Comparison of ENCODE assay signal across 10 mouse cellular contexts in the genomic region with DNA sequence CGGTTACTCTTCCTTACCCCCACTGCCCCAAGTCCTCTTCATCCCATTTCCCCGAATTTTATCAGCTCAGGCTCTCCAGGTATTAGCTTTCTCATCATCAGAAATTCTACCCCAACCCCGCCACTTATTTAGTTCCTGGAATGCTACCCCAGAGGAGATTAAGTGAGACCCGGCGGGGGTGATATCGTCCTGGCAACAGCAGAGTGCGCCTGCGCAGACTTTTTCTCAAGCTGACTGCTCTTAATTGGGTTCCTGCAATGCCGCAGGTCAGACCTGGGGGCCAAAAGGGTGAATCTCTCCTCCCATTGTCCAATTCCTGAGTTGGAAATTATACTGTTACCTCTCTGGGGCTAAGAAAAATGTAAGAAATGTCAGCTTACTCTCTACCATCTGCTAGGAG. TPM values are rescaled to one million over a fixed set of nuclear protein-coding genes. Genes with fewer than 3 reads are reported as not detected.
DNase-seq lines count a peak whose midpoint lies in the region; ATAC-seq and TF ChIP-seq lines count a peak whose summit lies in the region.
"Had no signal": no experiment of that assay in that cellular context is flagged by ENCODE, and none has a peak within 500 bp of the region (broad histone marks: within the 10 kb centered on the region; RNA-seq: fewer than 3 reads in every experiment).

No protein-coding gene starts in this region.

- H3K4me2 ChIP-seq in midbrain, postnatal 0 days (ENCODE audit: low read depth, low read length, poor library complexity, severe bottlenecking) = no peak overlapping the region
- peak overlapping the region; percentile 30 for H3K4me2 ChIP-seq in hindbrain, embryonic 14.5 days (replicated peaks)
- peak overlapping the region; percentile 28 for H3K4me2 ChIP-seq in neural tube, embryonic 15.5 days

- no peak overlapping the region for H3K27ac ChIP-seq in heart, embryonic 10.5 days
- H3K27ac ChIP-seq in heart, adult 2 months = no peak overlapping the region
- no peak overlapping the region for H3K27ac ChIP-seq in midbrain, embryonic 10.5 days (replicated peaks)
- H3K27ac ChIP-seq in midbrain, postnatal 0 days (ENCODE audit: low read depth, low read length) = no peak overlapping the region
- H3K27ac ChIP-seq in hindbrain, embryonic 14.5 days = no peak overlapping the region
- H3K27ac ChIP-seq in neural tube, embryonic 15.5 days (replicated peaks) = no peak overlapping the region

- DNase-seq in heart, embryonic 10.5 days (ENCODE audit: low spot score) = no peak
- DNase-seq in heart, adult 2 months = no peak
- peak; percentile 32 for DNase-seq in midbrain, embryonic 10.5 days (ENCODE audit: low spot score)
- no peak for DNase-seq in midbrain, postnatal 0 days (ENCODE audit: low spot score)
- no peak for DNase-seq in hindbrain, embryonic 14.5 days (ENCODE audit: low spot score)
- DNase-seq in thymus, postnatal 0 days (ENCODE audit: low spot score) = no peak
- no peak for DNase-seq in spleen, postnatal 10 days (ENCODE audit: low spot score in 2 of 2)
- DNase-seq: kidney, adult 18-20 months had no signal

- peaks cover 56% of the 10 kb centered on the region for H3K27me3 ChIP-seq in heart, embryonic 10.5 days (ENCODE audit: insufficient read depth, poor library complexity, severe bottlenecking)
- no peaks in the 10 kb centered on the region for H3K27me3 ChIP-seq in heart, adult 2 months (ENCODE audit: control insufficient read depth, insufficient read depth, low read length)
- H3K27me3 ChIP-seq in midbrain, embryonic 10.5 days (ENCODE audit: low read depth, poor library complexity, severe bottlenecking) = peaks cover 100% of the 10 kb centered on the region
- H3K27me3 ChIP-seq in midbrain, postnatal 0 days (ENCODE audit: insufficient read depth, low read length) = peaks cover 3% of the 10 kb centered on the region; the same call in 1 of the 2 replicates
- H3K27me3 ChIP-seq in hindbrain, embryonic 14.5 days (ENCODE audit: control insufficient read depth, insufficient read depth, low read length) = peaks cover 66% of the 10 kb centered on the region
- peaks cover 33% of the 10 kb centered on the region for H3K27me3 ChIP-seq in neural tube, embryonic 15.5 days (replicated peaks)

- ATAC-seq in midbrain, postnatal 0 days (ENCODE audit: low FRiP score) = no peak
- ATAC-seq in hindbrain, embryonic 14.5 days (ENCODE audit: low FRiP score) = no peak
- ATAC-seq in neural tube, embryonic 15.5 days (ENCODE audit: low FRiP score) = no peak

- H3K79me2 ChIP-seq in heart, adult 2 months (replicated peaks; ENCODE audit: control insufficient read depth, insufficient read depth, low read length) = no peaks in the 10 kb centered on the region

- no peak overlapping the region for H3K9ac ChIP-seq in heart, adult 2 months (ENCODE audit: low read depth, low read length)
- H3K9ac ChIP-seq in midbrain, postnatal 0 days (replicated peaks; ENCODE audit: low read length, poor library complexity, severe bottlenecking) = no peak overlapping the region
- H3K9ac ChIP-seq in hindbrain, embryonic 14.5 days = no peak overlapping the region
- no peak overlapping the region for H3K9ac ChIP-seq in neural tube, embryonic 15.5 days (replicated peaks)

- intact Hi-C loops in heart, adult 2 months (cut with DNase I) = no loop called here

- TF ChIP-seq EP300 in heart, adult 2 months (IDR thresholded peaks at IDR 0.05; ENCODE audit: insufficient read depth, low read depth, low read length) = no peak

- 26% methylated on average over 9 of the region's 9 CpGs for WGBS in heart, embryonic 10.5 days
- 33% methylated on average over 9 of the region's 9 CpGs for WGBS in heart, adult 2 months
- WGBS in midbrain, embryonic 10.5 days = 18% methylated on average over 9 of the region's 9 CpGs
- 26% methylated on average over 9 of the region's 9 CpGs for WGBS in midbrain, postnatal 0 days
- 38% methylated on average over 9 of the region's 9 CpGs for WGBS in hindbrain, embryonic 14.5 days
- 46% methylated on average over 9 of the region's 9 CpGs for WGBS in neural tube, embryonic 15.5 days

- no peaks in the 10 kb centered on the region for H3K9me3 ChIP-seq in heart, embryonic 10.5 days
- no peaks in the 10 kb centered on the region for H3K9me3 ChIP-seq in midbrain, embryonic 10.5 days (replicated peaks)
- H3K9me3 ChIP-seq in midbrain, postnatal 0 days (ENCODE audit: low read length) = no peaks in the 10 kb centered on the region
- no peaks in the 10 kb centered on the region for H3K9me3 ChIP-seq in hindbrain, embryonic 14.5 days (ENCODE audit: control insufficient read depth, low read length)
- H3K9me3 ChIP-seq in neural tube, embryonic 15.5 days (replicated peaks) = no peaks in the 10 kb centered on the region

- TF ChIP-seq CTCF in heart, adult 2 months (IDR thresholded peaks at IDR 0.05) = no peak
- no peak for TF ChIP-seq CTCF in midbrain, postnatal 0 days (IDR thresholded peaks at IDR 0.05)

- no peaks in the 10 kb centered on the region for H3K4me1 ChIP-seq in heart, embryonic 10.5 days
- H3K4me1 ChIP-seq in heart, adult 2 months (ENCODE audit: control insufficient read depth, insufficient read depth, low read length) = no peaks in the 10 kb centered on the region
- 0 out of 2 replicates have a peak, but pooled peaks cover 2% of the 10 kb centered on the region for H3K4me1 ChIP-seq in midbrain, embryonic 10.5 days
- no peaks in the 10 kb centered on the region for H3K4me1 ChIP-seq in midbrain, postnatal 0 days (ENCODE audit: insufficient read depth, low read length)
- H3K4me1 ChIP-seq in hindbrain, embryonic 14.5 days (replicated peaks; ENCODE audit: control insufficient read depth, insufficient read depth, low read length) = no peaks in the 10 kb centered on the region
- H3K4me1 ChIP-seq in neural tube, embryonic 15.5 days = no peaks in the 10 kb centered on the region

- TF ChIP-seq POLR2A in heart, adult 2 months (IDR thresholded peaks at IDR 0.05; ENCODE audit: insufficient read depth, low read depth, low read length) = no peak

- 0 out of 2 replicates have a peak overlapping the region, but pooled peaks have one; percentile 29 for H3K4me3 ChIP-seq in heart, embryonic 10.5 days
- H3K4me3 ChIP-seq in heart, adult 2 months = no peak overlapping the region
- peak overlapping the region; percentile 2; the same call in 1 of the 2 replicates for H3K4me3 ChIP-seq in midbrain, embryonic 10.5 days
- no peak overlapping the region for H3K4me3 ChIP-seq in midbrain, postnatal 0 days (ENCODE audit: low read depth, low read length)
- H3K4me3 ChIP-seq in hindbrain, embryonic 14.5 days (replicated peaks; ENCODE audit: low read length) = no peak overlapping the region
- no peak overlapping the region for H3K4me3 ChIP-seq in neural tube, embryonic 15.5 days (replicated peaks)

- no peaks in the 10 kb centered on the region for H3K36me3 ChIP-seq in heart, embryonic 10.5 days
- H3K36me3 ChIP-seq in heart, adult 2 months (ENCODE audit: control insufficient read depth, insufficient read depth, low read length) = no peaks in the 10 kb centered on the region
- H3K36me3 ChIP-seq in midbrain, embryonic 10.5 days = no peaks in the 10 kb centered on the region
- H3K36me3 ChIP-seq in midbrain, postnatal 0 days (ENCODE audit: insufficient read depth, low read length) = no peaks in the 10 kb centered on the region
- no peaks in the 10 kb centered on the region for H3K36me3 ChIP-seq in hindbrain, embryonic 14.5 days (replicated peaks; ENCODE audit: control insufficient read depth, insufficient read depth)
- no peaks in the 10 kb centered on the region for H3K36me3 ChIP-seq in neural tube, embryonic 15.5 days

RNA-seq across cellular contexts. Expression of a gene that starts 3.5 kb away (rescaled TPM):
- polyA plus RNA-seq in heart, embryonic 10.5 days (2016; fragmentation: Nextera tagmentation; extraction: Ambion mirVana) = 1.7 and 2.6 TPM in 2 replicates
- total RNA-seq in heart, adult 2 months (2021) = not detected
- not detected in 2 replicates for polyA plus RNA-seq in heart, adult 2 months (2012; rRNA removed)
- polyA plus RNA-seq in midbrain, embryonic 10.5 days (2016; fragmentation: Nextera tagmentation; extraction: Ambion mirVana) = 5.2 TPM in 2 replicates
- 40.8 and 43.7 TPM in 2 replicates for total RNA-seq in midbrain, postnatal 0 days (2014; rRNA removed)
- polyA plus RNA-seq in midbrain, postnatal 0 days (2015; fragmentation: Nextera tagmentation; extraction: Ambion mirVana) = 32.6 and 35.1 TPM in 2 replicates
- polyA plus RNA-seq in hindbrain, embryonic 14.5 days (2014; fragmentation: Nextera tagmentation; extraction: Ambion mirVana) = 27.7 and 30.6 TPM in 2 replicates
- polyA plus RNA-seq in neural tube, embryonic 15.5 days (2015; fragmentation: Nextera tagmentation; extraction: Ambion mirVana) = 30.0 and 35.4 TPM in 2 replicates
- 0.17 and 0.35 TPM in 2 replicates for polyA plus RNA-seq in thymus, postnatal 0 days (2015; fragmentation: Nextera tagmentation; extraction: Ambion mirVana)
- total RNA-seq: gastrocnemius, adult 18-20 months had no signal

Comparison
In these comparisons a context has a peak if more than half of its experiments do, and no peak if none do; other contexts are left out.
1. H3K4me3 ChIP-seq: peak in heart, embryonic 10.5 days (single experiment) and midbrain, embryonic 10.5 days (single experiment); none in heart, adult 2 months (single experiment), midbrain, postnatal 0 days (single experiment), hindbrain, embryonic 14.5 days (single experiment) and neural tube, embryonic 15.5 days (single experiment).